ENCODE assay signal across 7 mouse cellular contexts in genomic region chr11:79703452-79703851, GRCm38 (mm10).
A peak's percentile ranks its signal among the peaks of the same experiment; 100 is the strongest.
DNase-seq lines count a peak whose midpoint lies in the region; ATAC-seq lines count a peak whose summit lies in the region.

No protein-coding gene starts in this region.

- peaks cover 11% of the 10 kb centered on the region; the same call in 1 of the 2 replicates for H3K27me3 ChIP-seq in embryonic facial prominence, embryonic 10.5 days (replicated peaks; ENCODE audit: low read depth, poor library complexity, severe bottlenecking)

- H3K27ac ChIP-seq in embryonic facial prominence, embryonic 10.5 days (replicated peaks), result peak overlapping the region; percentile 95

- peak overlapping the region; percentile 66 for H3K4me3 ChIP-seq in embryonic facial prominence, embryonic 10.5 days

- peak; percentile 66 for ATAC-seq in CD4-positive, CD25-positive, alpha-beta regulatory T cell, adult 4 months
- ATAC-seq in megakaryocyte progenitor cell, adult 5-6 weeks (replicated peaks; ENCODE audit: poor library complexity), result peak; percentile 68

- WGBS in embryonic facial prominence, embryonic 10.5 days, result 5% methylated on average over 5 of the region's 5 CpGs

- H3K4me1 ChIP-seq in embryonic facial prominence, embryonic 10.5 days, result peaks cover 43% of the 10 kb centered on the region

- DNase-seq in MEL-GATA-1-ER (ENCODE audit: extremely low read depth, low read depth), result peak; percentile 91
- peak; percentile 59 for DNase-seq in embryonic facial prominence, embryonic 10.5 days (ENCODE audit: low spot score)
- peak; percentile 20 to 30 for DNase-seq in heart, postnatal 36 days
- DNase-seq in layer of hippocampus, postnatal 10 days (ENCODE audit: low spot score in 2 of 2), result peak; percentile 25 to 47
- peak; percentile 56 to 59 for DNase-seq in spleen, postnatal 36 days (ENCODE audit: low spot score in 2 of 2)

- peaks cover 19% of the 10 kb centered on the region for H3K36me3 ChIP-seq in embryonic facial prominence, embryonic 10.5 days (replicated peaks)

- H3K9me3 ChIP-seq in embryonic facial prominence, embryonic 10.5 days, result no peaks in the 10 kb centered on the region

- intact Hi-C loops in heart, postnatal 36 days (cut with DNase I), result no loop called here

Comparison
In these comparisons a context has a peak if more than half of its experiments do, and no peak if none do; other contexts are left out.
1. Peak in every context shown above with its lines: DNase-seq, ATAC-seq, H3K4me3 ChIP-seq and H3K27ac ChIP-seq.
2. DNase-seq: peak in every context shown above with its lines; median percentile 91 in MEL-GATA-1-ER; 59 in embryonic facial prominence, embryonic 10.5 days; 58 in spleen, postnatal 36 days; 36 in layer of hippocampus, postnatal 10 days; 25 in heart, postnatal 36 days.